Mouse (Mus musculus) liver, embryonic 14.5 days (tissue): ENCODE measurements around the gene Mogat2.

Source experiments
- CTCF ChIP-seq: IDR thresholded peaks from 2 replicates; pipeline ENCODE4 v1.5.1; 2016; ENCODE audit warnings: antibody characterized with exemption, low read depth, control low read depth
- EP300 ChIP-seq: IDR thresholded peaks from 2 replicates; pipeline ENCODE4 v1.6.1; 2016; ENCODE audit warnings: antibody characterized with exemption, low read depth

- TF ChIP-seq CTCF = no peak
- no peak for TF ChIP-seq EP300
Measured at GRCm38 (mm10) chr7:99242097-99242496, 3.7 kb upstream of the Mogat2 start.
